Mouse (Mus musculus): ENCODE data around the gene Hsh2d. TPM values are rescaled to one million over a fixed set of nuclear protein-coding genes. Genes with fewer than 3 reads are reported as not detected.

Hsh2d gene
- polyA plus RNA-seq, 1 experiment from 2014 or later, result 0.09 TPM

DNA sequence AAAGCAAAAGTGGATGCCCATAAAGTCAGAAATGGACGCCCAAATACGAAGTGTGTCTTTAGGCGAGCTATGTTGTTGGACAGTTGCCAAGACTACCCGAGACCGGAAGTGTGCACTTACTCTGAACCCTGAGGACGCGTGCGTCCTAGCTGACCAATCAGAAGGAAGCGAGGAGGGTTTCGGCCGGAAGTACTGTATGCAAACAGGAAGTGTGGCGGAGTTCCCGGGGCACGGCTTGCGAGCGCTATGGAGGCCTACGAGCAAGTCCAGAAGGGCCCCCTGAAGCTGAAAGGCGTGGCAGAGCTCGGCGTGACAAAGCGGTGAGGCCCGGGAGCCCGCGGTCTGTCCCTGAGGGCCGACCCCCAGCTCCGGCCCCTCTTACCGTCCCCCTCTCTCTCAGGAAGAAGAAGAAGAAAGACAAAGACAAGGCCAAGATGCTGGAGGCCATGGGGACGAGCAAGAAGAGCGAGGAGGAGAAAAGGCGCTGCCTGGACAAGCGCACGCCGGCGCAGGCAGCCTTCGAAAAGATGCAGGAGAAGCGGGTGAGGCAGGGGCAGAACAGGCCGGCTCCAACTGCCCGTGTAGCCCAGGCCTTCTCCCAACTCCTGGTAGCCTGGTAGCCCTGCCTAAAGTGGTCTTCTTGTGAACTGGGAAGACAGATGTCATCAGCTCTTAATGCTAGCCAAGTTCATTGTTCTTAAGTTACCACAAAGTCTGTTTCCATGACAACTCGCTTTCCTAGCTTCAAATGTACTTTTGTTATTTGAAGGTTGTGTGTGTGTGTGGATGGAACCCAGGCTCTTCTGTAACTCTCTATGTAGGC is 30.3 kb downstream of the Hsh2d start, which contains the start of gene Fam32a:
Gene Fam32a (plus strand): TSS at position 190 of the 823 bp plus-strand sequence.
- Histone ChIP-seq H3K4me1 (replicated peaks) (peaks cover 10% of the 10 kb centered on the region), H3K4me3 (peak within 1 kb of the TSS; percentile 77), H3K36me3 (peaks cover 28% of the 10 kb centered on the region), H3K4me2 (peak within 1 kb of the TSS; percentile 71), H3K9me3 (replicated peaks) (no peaks in the 10 kb centered on the region), H3K27ac (ENCODE audit: poor library complexity, severe bottlenecking) (peak within 1 kb of the TSS; percentile 58), H3K9ac (peak within 1 kb of the TSS; percentile 74), H3K27me3 (replicated peaks) (peaks cover 12% of the 10 kb centered on the region; the same call in 1 of the 2 replicates)
- WGBS, result 15% methylated on average over 39 of the region's 39 CpGs
- peak; percentile 95 for ATAC-seq (ENCODE audit: insufficient number of reproducible peaks, low FRiP score)

- peak overlapping the region; percentile 77 for H3K4me3 ChIP-seq
- WGBS, result 84% methylated on average over 4 of the region's 4 CpGs
These were observed 31.3 kb downstream of the Hsh2d start for GRCm38 (mm10) chr8:72220758-72221157.

GRCm38 (mm10) chr8:72222656-72223055 is 33.2 kb downstream of the Hsh2d start:
- Histone ChIP-seq H3K4me2 (no peak overlapping the region), H3K36me3 (peaks cover 28% of the 10 kb centered on the region), H3K4me3 (no peak overlapping the region), H3K4me1 (replicated peaks) (peaks cover 10% of the 10 kb centered on the region), H3K9ac (no peak overlapping the region), H3K27ac (ENCODE audit: poor library complexity, severe bottlenecking) (no peak overlapping the region), H3K27me3 (replicated peaks) (no peaks in the 10 kb centered on the region), H3K9me3 (replicated peaks) (no peaks in the 10 kb centered on the region)
- no peak for ATAC-seq (ENCODE audit: insufficient number of reproducible peaks, low FRiP score)
- 88% methylated on average over 5 of the region's 5 CpGs for whole genome bisulfite sequencing

More at GRCm38 (mm10) chr8:72220758-72221157, 31.3 kb downstream of the Hsh2d start:
- H3K36me3 ChIP-seq, result peaks cover 28% of the 10 kb centered on the region
- peak overlapping the region; percentile 71 for H3K4me2 ChIP-seq
- H3K9ac ChIP-seq, result no peak overlapping the region
- ATAC-seq (ENCODE audit: insufficient number of reproducible peaks, low FRiP score), result no peak
- no peaks in the 10 kb centered on the region for H3K9me3 ChIP-seq (replicated peaks)
- peaks cover 7% of the 10 kb centered on the region; the same call in 1 of the 2 replicates for H3K27me3 ChIP-seq (replicated peaks)
- H3K4me1 ChIP-seq (replicated peaks), result peaks cover 10% of the 10 kb centered on the region
- H3K27ac ChIP-seq (ENCODE audit: poor library complexity, severe bottlenecking), result no peak overlapping the region

DNA sequence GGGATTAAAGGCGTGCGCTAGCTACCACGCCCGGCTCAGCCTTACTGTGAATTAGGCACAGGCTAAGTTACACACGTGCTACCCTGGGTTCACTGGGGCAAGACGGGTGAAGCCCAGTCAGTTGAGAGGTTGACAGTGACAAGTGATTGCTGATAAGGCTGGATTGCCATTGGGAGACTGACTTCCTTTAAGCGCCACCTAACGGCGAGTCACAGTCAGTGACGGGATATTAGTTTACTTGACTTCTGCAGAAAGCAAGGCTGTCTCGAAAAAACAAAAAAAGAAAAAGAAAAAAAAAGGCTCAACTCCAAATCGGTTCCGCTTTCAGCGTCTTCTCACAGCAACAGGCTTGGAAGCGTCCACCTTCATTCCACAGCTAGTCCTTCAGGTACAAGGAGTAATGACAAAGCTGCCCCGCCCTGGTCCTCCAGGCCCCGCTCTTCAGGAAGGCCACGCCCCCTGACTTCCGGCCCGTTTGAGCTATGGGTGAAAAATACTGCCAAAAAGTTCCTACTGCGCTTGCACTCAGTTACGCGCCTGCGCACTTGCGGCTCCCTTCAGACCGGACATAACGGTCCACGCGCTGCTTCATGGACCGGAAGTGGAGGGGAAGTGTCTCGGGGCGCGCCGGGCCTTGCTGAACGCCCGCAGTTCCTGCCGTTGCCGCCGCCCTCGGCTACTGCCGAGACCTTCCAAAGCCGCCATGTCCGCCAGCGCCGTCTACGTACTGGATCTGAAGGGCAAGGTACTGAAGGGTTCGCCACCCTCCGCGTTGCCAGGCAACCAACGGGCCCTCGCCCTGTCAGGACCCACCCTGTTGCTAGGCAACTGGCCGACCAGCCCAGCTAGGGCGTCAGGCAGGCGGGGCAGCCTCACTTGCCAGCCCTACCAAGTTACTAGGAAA is 50.3 kb downstream of the Hsh2d start, which contains the start of gene Ap1m1:
Gene Ap1m1 (plus strand): TSS at position 520 of the 904 bp plus-strand sequence.
- peak; percentile 96 for ATAC-seq (ENCODE audit: insufficient number of reproducible peaks, low FRiP score)
- no peaks in the 10 kb centered on the region for H3K27me3 ChIP-seq (replicated peaks)

DNA sequence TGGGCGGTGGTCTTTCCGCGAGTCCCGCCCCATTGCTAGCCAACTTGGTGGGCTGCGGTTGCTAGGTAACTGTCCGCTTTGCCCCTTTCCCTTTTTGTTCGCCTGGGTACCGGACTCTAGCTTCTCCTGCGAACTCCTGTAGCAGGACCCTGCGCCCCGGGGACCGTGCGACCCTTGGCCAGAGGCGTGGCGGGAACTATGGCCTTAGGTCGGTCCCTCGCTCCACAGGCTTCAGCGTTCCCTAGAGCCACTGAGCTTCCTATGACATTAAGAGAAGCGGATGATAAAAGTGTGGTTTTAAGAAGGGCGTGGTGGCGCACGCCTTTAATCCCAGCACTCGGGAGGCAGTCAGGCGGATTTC is 50.9 kb downstream of the Hsh2d start:
- peak; percentile 58 for ATAC-seq (ENCODE audit: insufficient number of reproducible peaks, low FRiP score)
- 1% methylated on average over 24 of the region's 24 CpGs for WGBS
- Histone ChIP-seq H3K9ac (peak overlapping the region; percentile 77), H3K27ac (ENCODE audit: poor library complexity, severe bottlenecking) (peak overlapping the region; percentile 94), H3K4me2 (peak overlapping the region; percentile 73), H3K4me3 (peak overlapping the region; percentile 73), H3K9me3 (replicated peaks) (no peaks in the 10 kb centered on the region), H3K4me1 (replicated peaks) (peaks cover 21% of the 10 kb centered on the region), H3K27me3 (replicated peaks) (no peaks in the 10 kb centered on the region), H3K36me3 (peaks cover 17% of the 10 kb centered on the region; the same call in 1 of the 2 replicates)

More for the DNA sequence above, 50.3 kb downstream of the Hsh2d start, which contains the start of gene Ap1m1:
- Histone ChIP-seq H3K9me3 (replicated peaks) (no peaks in the 10 kb centered on the region), H3K36me3 (peaks cover 17% of the 10 kb centered on the region; the same call in 1 of the 2 replicates), H3K4me1 (replicated peaks) (peaks cover 21% of the 10 kb centered on the region), H3K9ac (peak within 1 kb of the TSS; percentile 77), H3K4me2 (peak within 1 kb of the TSS; percentile 73), H3K27ac (ENCODE audit: poor library complexity, severe bottlenecking) (peak within 1 kb of the TSS; percentile 94), H3K4me3 (peak within 1 kb of the TSS; percentile 73)
- under 1% methylated on average over 54 of the region's 54 CpGs for WGBS

- H3K4me2 ChIP-seq, result peak overlapping the region; percentile 73
- H3K27me3 ChIP-seq (replicated peaks), result no peaks in the 10 kb centered on the region
- peaks cover 17% of the 10 kb centered on the region; the same call in 1 of the 2 replicates for H3K36me3 ChIP-seq
- no peak for ATAC-seq (ENCODE audit: insufficient number of reproducible peaks, low FRiP score)
- H3K9me3 ChIP-seq (replicated peaks), result no peaks in the 10 kb centered on the region
- H3K27ac ChIP-seq (ENCODE audit: poor library complexity, severe bottlenecking), result no peak overlapping the region
- 69% methylated on average over 7 of the region's 7 CpGs for WGBS
- H3K4me1 ChIP-seq (replicated peaks), result peaks cover 21% of the 10 kb centered on the region
- H3K9ac ChIP-seq, result peak overlapping the region; percentile 77
- peak overlapping the region; percentile 73 for H3K4me3 ChIP-seq
These were observed 51.5 kb downstream of the Hsh2d start for GRCm38 (mm10) chr8:72240951-72241350.

DNA sequence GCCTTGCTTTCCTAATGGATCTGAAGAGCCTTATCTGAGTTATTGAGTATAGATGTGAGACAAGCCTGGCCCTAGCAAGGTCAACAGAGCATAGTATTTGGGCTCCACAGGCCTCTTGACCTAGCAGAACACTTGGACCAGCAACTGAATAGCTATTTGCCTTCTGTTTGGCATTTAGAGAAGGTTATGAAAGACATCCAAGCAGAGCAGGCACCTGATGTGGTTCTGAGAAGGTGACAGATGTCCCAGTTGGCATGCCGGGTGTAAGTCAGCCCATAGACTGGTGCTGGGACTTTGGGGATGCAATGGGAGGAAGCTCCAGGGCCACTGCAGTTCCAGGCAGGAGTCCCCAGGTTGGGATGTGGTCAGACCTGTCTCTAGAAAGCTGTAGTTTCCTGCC is 52.8 kb downstream of the Hsh2d start:
- ATAC-seq (ENCODE audit: insufficient number of reproducible peaks, low FRiP score), result no peak
- Histone ChIP-seq H3K4me3 (no peak overlapping the region), H3K9me3 (replicated peaks) (no peaks in the 10 kb centered on the region), H3K27me3 (replicated peaks) (no peaks in the 10 kb centered on the region), H3K27ac (ENCODE audit: poor library complexity, severe bottlenecking) (no peak overlapping the region), H3K9ac (no peak overlapping the region), H3K4me2 (no peak overlapping the region), H3K36me3 (peaks cover 27% of the 10 kb centered on the region; the same call in 1 of the 2 replicates), H3K4me1 (replicated peaks) (peaks cover 21% of the 10 kb centered on the region)
- 91% methylated on average over 1 of the region's 1 CpGs for WGBS

- WGBS, result 46% methylated on average over 2 of the region's 2 CpGs
- no peak overlapping the region for H3K27ac ChIP-seq (ENCODE audit: poor library complexity, severe bottlenecking)
- peaks cover 39% of the 10 kb centered on the region for H3K36me3 ChIP-seq
- no peak for ATAC-seq (ENCODE audit: insufficient number of reproducible peaks, low FRiP score)
- no peaks in the 10 kb centered on the region for H3K27me3 ChIP-seq (replicated peaks)
- H3K9me3 ChIP-seq (replicated peaks), result no peaks in the 10 kb centered on the region
- H3K9ac ChIP-seq, result no peak overlapping the region
- H3K4me1 ChIP-seq (replicated peaks), result peaks cover 16% of the 10 kb centered on the region
- no peak overlapping the region for H3K4me2 ChIP-seq
- H3K4me3 ChIP-seq, result no peak overlapping the region
These were observed 55.2 kb downstream of the Hsh2d start for GRCm38 (mm10) chr8:72244610-72245009.

Other genes with a start within 250 kb of the Hsh2d start
- 14.6 and 14.9 TPM in 2 replicates for gene Zfp961, start 238.6 kb upstream of the Hsh2d start, polyA plus RNA-seq (2016; fragmentation: Nextera tagmentation; extraction: Ambion mirVana)
- 0.18 and 0.32 TPM in 2 replicates for gene Cyp4f18, start 180.0 kb upstream of the Hsh2d start, polyA plus RNA-seq (2016; fragmentation: Nextera tagmentation; extraction: Ambion mirVana)
- not detected in 2 replicates for gene Olfr372, start 148.4 kb upstream of the Hsh2d start, polyA plus RNA-seq (2016; fragmentation: Nextera tagmentation; extraction: Ambion mirVana)
- not detected in 2 replicates for gene Olfr373, start 106.5 kb upstream of the Hsh2d start, polyA plus RNA-seq (2016; fragmentation: Nextera tagmentation; extraction: Ambion mirVana)
- gene Olfr374, start 82.6 kb upstream of the Hsh2d start, polyA plus RNA-seq (2016; fragmentation: Nextera tagmentation; extraction: Ambion mirVana), result 0.14 TPM in 1 of 2 replicates, not detected in the other
- gene Tpm4, start 54.7 kb upstream of the Hsh2d start, polyA plus RNA-seq (2016; fragmentation: Nextera tagmentation; extraction: Ambion mirVana), result 399 and 414 TPM in 2 replicates
- gene Rab8a, start 28.4 kb upstream of the Hsh2d start, polyA plus RNA-seq (2016; fragmentation: Nextera tagmentation; extraction: Ambion mirVana), result 72.5 and 77.5 TPM in 2 replicates
- not detected in 2 replicates for gene Cib3, start 23.2 kb downstream of the Hsh2d start, polyA plus RNA-seq (2016; fragmentation: Nextera tagmentation; extraction: Ambion mirVana)
- not detected in 2 replicates for gene Gm11034, start 24.0 kb downstream of the Hsh2d start, polyA plus RNA-seq (2016; fragmentation: Nextera tagmentation; extraction: Ambion mirVana)
- gene Fam32a, start 30.1 kb downstream of the Hsh2d start, polyA plus RNA-seq (2016; fragmentation: Nextera tagmentation; extraction: Ambion mirVana), result 43.9 and 44.7 TPM in 2 replicates
- 112 and 113 TPM in 2 replicates for gene Ap1m1, start 50.4 kb downstream of the Hsh2d start, polyA plus RNA-seq (2016; fragmentation: Nextera tagmentation; extraction: Ambion mirVana)
- gene Gm10282, start 115.6 kb downstream of the Hsh2d start, polyA plus RNA-seq (2016; fragmentation: Nextera tagmentation; extraction: Ambion mirVana), result 17.1 and 19.9 TPM in 2 replicates
- 28.1 and 31.6 TPM in 2 replicates for gene Klf2, start 129.4 kb downstream of the Hsh2d start, polyA plus RNA-seq (2016; fragmentation: Nextera tagmentation; extraction: Ambion mirVana)
- gene Eps15l1, start 231.8 kb downstream of the Hsh2d start, polyA plus RNA-seq (2016; fragmentation: Nextera tagmentation; extraction: Ambion mirVana), result 47.4 and 50.6 TPM in 2 replicates